Mouse (Mus musculus) left cerebral cortex, postnatal 4 days (tissue): ENCODE results near the gene Notch4. TPM values are rescaled to one million over a fixed set of nuclear protein-coding genes. Genes with fewer than 3 reads are reported as not detected.

ENCODE experiments used
- DNase-seq: peaks from one replicate; pipeline ENCODE4 v3.0.0-alpha.2; 2022
- intact Hi-C: fragments of 180-260 bp; cut with DNase I; formaldehyde crosslinking; loops from one replicate; pipeline ENCODE4 v1.15.1; 2025
- total RNA-seq, 2 experiments: library from RNA; stranded (reverse); gene quantifications; 2 replicates each; pipeline ENCODE4 v1.2.3; 2021

The Notch4 gene
- total RNA-seq, 2 experiments from 2014 or later = 9.8 TPM

DNA sequence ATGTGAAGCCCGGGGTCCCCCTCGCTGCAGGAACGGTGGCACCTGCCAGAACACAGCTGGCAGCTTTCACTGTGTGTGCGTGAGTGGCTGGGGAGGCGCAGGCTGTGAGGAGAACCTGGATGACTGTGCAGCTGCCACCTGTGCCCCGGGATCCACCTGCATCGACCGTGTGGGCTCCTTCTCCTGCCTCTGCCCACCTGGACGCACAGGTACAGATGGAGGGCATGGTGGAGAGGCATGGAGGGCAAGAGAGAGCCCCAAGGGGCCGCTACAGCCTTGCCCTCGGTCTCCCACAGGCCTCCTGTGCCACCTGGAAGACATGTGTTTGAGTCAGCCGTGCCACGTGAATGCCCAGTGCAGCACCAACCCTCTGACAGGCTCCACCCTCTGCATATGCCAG lies 4.4 kb downstream of the Notch4 start:
- intact Hi-C loops = no loop called here
- DNase-seq = no peak

DNA sequence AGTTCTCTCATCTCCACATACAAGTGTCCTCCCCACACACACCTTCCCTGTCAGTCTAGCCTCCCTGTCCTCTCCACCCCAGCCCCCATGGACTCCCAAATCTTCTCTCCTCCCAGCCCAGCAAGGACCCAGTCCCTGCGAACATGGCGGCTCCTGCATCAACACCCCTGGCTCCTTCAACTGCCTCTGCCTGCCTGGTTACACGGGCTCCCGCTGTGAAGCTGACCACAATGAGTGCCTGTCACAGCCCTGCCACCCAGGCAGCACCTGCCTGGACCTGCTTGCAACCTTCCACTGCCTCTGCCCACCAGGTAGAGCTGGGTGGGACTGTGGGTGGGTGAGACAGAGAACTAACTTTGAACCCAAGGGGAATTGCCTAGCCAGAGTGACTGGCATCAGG lies 5.9 kb downstream of the Notch4 start:
- no peak for DNase-seq
- intact Hi-C loops = no loop called here

DNA sequence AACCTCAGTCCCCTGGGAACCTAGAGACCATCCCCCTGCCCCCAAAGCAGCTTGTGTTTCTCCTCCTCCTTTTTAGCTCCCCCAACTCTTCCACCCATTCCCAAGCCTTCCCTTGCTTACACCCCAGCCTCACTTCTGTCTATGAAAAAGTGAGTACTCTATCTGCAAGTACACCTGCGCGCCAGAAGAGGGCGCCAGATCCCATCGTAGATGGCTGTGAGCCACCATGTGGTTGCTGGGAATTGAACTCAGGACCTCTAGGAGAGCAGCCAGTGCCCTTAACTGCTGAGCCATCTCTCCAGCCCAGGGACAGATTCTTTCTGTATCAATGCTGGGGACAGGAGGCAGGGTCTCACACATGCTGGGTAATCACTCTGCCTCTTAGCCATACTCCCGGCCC lies 7.8 kb downstream of the Notch4 start:
- intact Hi-C loops = no loop called here

GRCm38 (mm10) chr17:34572361-34572760 lies 8.3 kb downstream of the Notch4 start:
- intact Hi-C loops = no loop called here
- no peak for DNase-seq

More for the DNA sequence above, 7.8 kb downstream of the Notch4 start:
- DNase-seq = no peak

DNA sequence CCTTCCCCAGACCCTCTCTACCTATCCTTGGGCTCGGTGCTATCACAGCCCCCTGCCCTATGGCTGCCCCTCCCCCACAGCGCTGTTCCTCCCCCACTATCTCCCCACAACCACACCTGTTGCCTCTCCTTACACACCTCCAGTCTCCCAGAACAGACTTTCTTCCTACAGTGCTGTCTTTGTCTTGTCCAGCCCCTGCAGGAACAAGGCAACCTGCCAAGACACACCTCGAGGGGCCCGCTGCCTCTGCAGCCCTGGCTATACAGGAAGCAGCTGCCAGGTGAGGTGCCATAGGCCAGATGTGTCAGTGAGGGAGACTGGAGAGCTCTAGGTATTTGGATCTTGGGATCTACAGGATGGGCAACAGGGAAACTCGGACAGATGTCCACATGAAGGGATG lies 12.5 kb downstream of the Notch4 start:
- DNase-seq = no peak
- intact Hi-C loops = no loop called here

GRCm38 (mm10) chr17:34578070-34578469 lies 14.0 kb downstream of the Notch4 start:
- DNase-seq = no peak
- intact Hi-C loops = no loop called here

DNA sequence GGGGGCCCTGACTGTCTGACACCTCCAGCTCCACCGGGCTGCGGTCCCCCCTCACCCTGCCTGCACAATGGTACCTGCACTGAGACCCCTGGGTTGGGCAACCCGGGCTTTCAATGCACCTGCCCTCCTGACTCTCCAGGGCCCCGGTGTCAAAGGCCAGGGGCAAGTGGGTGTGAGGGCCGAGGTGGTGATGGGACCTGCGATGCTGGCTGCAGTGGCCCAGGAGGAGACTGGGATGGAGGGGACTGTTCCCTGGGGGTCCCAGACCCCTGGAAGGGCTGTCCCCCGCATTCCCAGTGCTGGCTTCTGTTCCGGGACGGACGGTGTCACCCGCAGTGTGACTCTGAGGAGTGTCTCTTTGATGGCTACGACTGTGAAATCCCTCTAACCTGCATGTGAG lies 18.5 kb downstream of the Notch4 start:
- intact Hi-C loops = no loop called here
- DNase-seq = no peak

- intact Hi-C loops = no loop called here
- DNase-seq = peak; percentile 41
Observed at GRCm38 (mm10) chr17:34583397-34583796, 19.3 kb downstream of the Notch4 start.

DNA sequence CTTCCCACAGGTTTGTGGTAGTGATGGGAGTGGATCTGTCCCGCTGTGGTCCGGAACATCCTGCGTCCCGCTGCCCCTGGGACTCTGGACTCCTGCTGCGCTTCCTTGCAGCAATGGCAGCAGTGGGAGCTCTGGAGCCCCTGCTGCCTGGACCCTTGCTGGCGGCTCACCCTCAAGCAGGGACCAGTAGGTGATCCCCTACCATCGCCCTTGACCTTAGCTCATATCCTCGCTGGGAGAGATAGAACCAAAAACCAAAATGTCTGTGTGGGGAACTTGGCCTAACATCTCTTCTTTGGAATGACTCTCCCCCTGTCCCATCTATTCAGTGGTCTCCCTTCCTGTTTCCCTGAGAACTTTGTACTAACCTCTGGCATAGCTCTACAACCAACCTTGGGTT lies 19.8 kb downstream of the Notch4 start:
- intact Hi-C loops = no loop called here
- DNase-seq = no peak

DNA sequence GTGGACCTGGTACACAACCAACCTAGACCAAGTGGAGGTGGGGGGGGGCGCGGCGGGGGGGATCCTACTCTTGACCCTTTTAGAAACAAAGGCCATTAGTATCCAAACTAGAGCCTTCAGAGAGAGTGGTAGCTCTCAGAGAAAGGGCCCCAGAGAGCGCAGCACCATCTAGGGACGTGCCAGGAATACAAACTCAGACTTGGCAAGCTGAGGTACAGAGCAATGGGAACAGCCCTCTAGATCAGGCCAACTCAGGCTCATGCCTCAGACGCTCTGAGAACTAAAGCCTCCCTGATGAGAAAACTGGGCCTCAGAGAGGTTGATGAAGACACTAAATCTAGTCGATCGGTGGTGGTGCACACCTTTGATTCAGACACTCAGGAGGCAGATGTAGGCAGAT lies 21.1 kb downstream of the Notch4 start:
- intact Hi-C loops = no loop called here
- no peak for DNase-seq

DNA sequence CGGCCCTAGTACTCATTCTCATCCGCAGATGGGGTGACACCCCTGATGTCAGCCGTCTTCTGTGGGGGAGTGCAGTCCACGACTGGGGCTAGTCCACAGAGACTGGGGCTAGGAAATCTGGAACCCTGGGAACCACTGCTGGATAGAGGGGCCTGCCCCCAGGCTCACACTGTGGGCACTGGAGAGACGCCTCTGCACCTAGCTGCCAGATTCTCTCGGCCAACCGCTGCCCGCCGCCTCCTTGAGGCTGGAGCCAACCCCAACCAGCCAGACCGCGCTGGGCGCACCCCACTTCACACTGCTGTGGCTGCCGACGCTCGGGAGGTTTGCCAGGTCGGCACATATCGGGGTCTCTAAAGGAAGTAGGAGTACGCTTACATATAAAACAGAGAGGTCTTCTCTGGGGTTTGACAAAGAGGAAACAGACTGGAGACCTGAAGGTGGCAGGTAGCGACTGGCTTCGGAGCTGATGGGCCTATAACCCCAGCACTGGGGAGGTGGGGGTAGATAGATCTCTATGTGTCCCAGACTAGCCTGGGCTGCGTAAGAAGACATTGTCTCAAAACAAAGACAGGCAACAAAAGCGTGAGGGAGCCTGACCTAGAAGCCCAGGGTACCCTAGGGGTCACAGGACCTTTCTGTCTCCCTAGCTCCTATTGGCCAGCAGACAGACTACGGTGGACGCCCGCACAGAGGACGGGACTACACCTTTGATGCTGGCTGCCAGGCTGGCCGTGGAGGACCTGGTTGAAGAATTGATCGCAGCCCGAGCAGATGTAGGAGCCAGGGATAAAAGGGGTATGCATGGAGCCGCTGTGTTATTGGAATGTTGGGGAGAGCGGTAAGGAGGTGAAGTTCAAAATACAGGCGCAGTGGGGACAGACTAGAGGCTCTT lies 22.1 kb downstream of the Notch4 start:
- DNase-seq = peak; percentile 40
- intact Hi-C loops = no loop called here

DNA sequence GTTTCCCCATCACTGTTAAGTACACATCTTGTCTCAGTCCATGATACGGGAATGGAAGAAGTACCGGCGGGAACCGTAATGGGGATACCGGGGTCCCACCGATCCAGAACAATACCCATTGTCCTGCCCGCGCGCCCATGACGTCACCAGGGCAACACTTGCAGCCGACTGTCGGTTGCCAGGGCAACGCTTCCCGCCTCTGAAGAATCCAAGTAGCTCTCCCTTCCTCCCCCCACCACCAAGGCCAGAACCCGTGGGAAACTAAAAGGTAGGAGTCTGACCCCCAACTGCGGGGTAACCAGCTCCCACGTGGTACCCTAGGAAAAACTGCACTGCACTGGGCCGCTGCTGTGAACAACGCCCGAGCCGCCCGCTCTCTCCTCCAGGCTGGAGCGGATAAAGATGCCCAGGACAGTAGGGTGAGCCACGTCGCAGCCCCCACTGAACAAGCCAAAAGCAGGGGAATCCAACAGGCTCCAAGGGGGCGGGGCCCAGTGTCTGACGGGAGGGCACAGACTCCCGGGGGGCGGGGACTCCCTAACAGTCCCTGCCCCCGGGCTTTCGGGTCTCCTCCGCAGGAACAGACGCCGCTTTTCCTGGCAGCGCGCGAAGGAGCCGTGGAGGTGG lies 22.8 kb downstream of the Notch4 start:
- intact Hi-C loops = no loop called here
- peak; percentile 97 for DNase-seq

GRCm38 (mm10) chr17:34587423-34587811 lies 23.3 kb downstream of the Notch4 start:
- DNase-seq = peak; percentile 97
- intact Hi-C loops = no loop called here

DNA sequence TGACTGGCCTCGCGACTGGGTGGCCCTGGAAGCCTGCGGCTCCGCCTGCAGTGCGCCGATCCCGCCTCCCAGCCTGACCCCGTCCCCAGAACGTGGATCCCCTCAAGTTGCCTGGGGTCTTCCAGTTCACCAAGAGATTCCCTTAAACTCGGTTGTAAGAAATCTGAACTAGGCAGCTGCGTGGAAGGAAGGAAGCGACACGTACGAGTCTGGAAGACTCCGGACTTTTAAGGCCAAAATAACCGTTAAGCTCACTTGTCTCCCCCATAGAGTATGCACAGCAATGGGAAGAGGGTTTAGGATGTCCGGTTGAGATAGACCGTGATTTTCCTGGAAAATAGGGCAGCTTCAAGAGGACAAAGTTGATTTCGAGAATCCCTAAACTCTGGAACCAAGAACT lies 23.7 kb downstream of the Notch4 start:
- no peak for DNase-seq
- intact Hi-C loops = no loop called here

DNA sequence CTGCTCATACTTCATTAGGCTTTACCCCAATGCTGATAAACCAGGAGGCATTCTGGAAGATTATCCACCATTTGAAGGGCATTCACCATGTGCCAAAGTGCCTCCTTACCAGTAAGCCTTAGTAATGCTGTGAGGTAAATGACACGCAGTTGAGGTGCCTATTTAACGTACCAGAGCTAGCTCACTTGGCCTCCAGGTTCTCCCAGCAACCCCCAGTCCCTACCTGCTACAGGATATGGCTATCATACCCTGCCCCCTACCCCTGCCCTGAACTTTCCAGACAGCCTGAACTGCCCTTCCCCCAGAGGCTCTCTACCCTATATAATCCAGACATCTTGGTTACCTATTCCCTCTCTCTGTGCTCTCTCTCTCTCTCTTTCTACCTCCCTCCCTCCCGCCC lies 24.7 kb downstream of the Notch4 start:
- intact Hi-C loops = no loop called here
- DNase-seq = no peak

DNA sequence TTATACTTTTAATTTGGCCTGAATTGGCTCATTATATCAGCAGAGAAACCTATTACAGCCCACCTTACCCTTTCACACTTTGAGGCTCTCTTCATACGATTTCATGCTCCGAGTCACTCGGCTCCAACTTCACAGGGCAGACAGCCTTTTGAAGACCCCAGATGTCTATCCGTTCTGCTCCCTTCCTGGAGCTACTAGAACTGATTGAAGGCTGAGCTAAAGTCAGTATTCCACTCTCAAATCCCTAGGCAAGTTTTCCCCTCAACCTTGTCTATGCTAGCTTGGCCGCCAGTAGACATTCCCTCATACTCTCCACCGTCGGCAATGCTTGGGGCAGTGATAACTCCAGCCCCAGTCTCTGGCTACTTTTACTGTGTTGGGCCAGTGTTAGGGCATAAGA lies 25.1 kb downstream of the Notch4 start:
- no peak for DNase-seq
- intact Hi-C loops = no loop called here

GRCm38 (mm10) chr17:34589681-34590101 lies 25.6 kb downstream of the Notch4 start, which contains the start of gene Gpsm3:
Gene Gpsm3, plus strand, starts transcription at chr17:34589806.
- intact Hi-C loops = no loop called here
- no peak for DNase-seq

DNA sequence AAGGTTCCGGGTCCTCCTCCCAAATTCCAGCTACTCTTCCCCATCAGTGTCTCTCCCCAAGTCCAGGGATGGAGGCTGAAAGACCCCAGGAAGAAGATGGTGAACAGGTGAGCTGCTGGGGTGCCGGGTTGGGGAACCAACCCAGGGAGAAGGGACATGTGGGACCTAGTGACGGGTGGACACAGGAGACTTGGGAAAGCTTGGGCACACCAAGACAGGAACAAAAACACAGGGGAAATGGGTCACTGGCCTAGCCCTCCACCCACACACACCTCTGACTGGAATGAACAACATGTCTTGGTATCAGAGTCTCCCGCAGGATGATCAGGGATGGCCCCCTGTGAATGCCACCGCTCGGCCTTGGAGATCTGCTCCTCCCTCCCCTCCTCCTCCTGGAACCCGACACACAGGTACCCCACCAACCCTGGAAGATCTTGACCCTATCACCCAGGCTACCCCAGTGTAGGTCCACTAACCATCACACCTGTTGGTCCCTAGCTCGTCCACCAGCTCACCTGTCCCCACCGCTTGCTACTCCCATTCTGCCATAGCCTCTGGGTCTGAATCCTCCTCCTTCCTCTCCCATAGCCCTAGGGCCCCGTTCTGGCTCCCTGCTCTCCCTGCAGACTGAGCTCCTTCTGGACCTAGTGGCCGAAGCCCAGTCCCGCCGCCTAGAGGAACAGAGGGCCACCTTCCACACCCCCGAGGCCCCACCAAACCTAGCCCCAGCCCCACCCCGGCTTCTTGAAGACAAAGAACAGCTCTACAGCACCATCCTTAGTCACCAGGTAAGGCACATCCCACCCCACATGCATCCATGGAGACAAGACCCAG lies 26.3 kb downstream of the Notch4 start:
- no peak for DNase-seq
- intact Hi-C loops = no loop called here

DNA sequence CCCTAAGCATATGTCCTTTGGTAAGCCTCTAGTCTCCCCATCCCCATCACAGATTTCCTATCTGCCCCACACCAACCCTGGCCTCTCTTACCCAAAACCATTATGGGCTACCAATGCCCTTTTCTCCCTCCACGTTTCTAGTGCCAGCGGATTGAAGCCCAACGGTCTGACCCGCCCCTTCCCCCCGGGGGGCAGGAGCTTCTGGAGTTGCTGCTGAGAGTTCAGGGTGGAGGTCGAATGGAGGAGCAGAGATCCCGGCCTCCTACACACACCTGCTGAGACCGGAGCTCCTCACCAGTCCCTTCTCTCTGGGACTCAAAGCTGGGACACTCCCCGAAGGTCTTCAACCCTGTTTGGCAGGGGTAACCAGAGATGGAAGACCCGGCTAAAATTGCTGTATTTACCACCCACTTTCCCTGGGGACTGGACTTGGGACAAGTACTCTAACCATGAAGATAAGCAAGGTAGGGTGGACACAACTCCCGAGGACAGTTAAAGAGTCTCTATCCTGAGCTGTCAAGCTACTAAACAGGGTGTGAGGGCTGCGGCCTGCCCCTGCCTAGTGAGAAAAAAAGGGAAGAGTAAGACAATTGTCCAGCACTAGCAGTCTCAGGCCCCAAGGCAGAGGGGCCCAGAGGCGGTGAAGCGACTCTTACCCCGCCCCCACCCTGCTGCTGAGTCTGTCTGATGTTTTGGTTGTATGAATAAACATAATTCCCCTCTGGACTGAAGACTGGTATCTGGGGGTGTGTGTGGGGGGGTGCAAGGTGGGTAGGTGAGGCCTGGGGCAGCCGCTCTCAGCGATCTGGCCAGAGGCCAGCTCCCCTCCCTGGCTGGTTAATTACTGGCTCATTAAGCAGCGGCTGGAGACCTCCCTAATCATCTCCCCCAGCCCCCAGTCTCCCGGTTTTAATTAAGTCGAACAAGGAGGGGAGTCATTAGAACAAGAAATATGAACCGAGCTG lies 27.2 kb downstream of the Notch4 start, which contains the start of gene Pbx2:
Pbx2 (plus strand) TSS at position 238 of the 965 bp plus-strand sequence.
- no peak for DNase-seq
- intact Hi-C loops = no loop called here

DNA sequence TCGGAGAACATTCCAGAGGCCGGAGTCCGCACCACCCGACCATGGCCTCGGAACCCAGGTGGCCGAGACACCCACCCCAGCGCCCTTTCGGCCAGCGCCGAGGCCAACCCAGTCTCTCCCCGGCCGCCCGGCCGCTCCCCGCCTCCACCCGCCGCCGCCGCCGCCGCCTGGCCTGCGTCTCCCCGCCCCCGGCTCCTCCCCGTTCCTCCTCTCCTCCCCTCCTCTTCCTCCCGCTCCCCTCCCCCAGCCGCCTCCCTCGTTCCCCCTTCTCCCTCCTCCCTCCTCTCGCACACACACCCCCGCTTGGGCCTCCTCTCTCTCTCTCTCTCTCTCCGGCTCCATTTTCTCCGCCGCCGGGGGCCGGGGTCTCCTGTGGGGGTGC lies 27.9 kb downstream of the Notch4 start:
- intact Hi-C loops = no loop called here
- peak; percentile 97 for DNase-seq
